Mouse (Mus musculus): Measurements from ENCODE around the gene Zfp276.

The Zfp276 gene

DNA sequence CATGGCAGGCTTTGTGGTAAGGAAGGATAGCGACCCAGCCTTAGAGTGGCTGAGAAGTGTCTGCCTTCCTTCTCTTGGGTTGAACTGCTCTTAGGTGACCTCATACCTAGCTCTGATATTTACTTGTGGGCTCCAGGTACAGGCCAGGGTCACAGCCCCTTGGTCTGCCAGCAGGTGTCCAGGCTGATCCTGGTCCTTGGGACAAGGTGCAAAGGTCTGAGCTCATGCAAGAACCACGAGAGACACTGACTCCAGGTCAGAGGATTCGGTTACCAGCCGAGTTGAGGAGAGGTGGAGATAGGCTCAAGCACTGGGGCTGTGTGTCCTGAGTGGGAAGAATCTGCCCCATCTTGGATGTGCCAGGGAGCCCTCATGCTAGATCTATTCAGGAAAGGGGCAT, 9.6 kb upstream of the Zfp276 start:
- 95% methylated on average over 4 of the region's 4 CpGs for WGBS

DNA sequence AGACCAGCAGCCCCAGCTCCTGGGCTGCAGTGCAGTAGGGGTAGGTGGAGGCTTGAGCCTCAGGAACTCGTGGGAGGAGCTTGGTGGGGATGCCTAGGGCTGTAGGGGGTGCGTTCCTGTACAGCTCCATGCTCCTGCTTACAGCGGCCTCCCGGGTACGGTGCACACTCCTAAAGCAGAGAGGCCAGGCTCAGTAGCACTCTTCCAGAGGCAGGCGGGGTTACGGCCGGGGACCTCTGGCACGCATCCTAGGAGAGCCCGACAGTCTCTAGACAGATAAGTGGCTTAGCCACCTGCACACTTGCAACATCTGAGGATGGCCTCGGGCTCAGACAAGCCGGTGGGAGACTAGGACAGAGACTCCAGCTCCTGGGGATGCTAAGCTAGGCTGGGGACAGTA, 8.5 kb upstream of the Zfp276 start:
- 82% methylated on average over 12 of the region's 12 CpGs for WGBS

DNA sequence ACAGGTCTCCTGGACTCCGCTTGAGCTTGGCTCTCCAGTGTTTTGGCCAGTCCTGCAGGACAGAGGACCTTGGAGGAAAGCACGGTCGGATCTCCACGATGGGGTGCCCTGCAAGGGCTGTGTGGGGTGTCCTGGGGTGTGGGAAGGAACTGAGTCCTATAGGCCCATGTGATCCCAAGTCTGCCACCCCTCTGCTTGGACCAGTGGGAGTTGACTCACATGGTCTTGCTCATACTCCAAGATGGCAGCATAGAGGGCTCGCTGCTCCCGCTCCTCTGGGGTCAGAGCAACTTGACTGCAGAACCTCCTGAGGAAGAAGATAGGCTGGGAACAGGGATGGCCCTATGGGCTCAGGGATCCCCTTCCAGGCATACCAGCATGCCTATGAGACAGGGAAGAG, 6.2 kb upstream of the Zfp276 start:
- 95% methylated on average over 6 of the region's 6 CpGs for WGBS

DNA sequence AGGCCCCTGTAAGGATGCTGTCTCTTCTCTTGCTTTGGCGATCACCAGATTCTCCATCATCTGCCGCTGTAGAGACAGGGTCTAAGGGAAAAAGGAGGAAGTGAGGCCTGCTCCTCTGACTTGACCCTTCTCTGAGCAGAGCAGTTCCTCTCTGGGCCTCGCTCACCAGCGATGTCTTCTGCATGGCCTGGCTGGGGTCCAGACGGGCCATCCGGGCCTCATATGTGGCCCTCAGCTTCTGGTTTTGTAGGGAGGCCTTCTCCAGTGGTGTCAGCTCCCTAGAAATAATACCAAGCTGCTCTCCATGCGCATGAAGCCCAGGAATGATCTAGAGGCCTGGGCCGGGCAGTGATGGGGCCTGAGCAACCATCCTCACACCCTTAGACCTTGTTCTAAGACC, 5.4 kb upstream of the Zfp276 start:
- 88% methylated on average over 8 of the region's 8 CpGs for WGBS

DNA sequence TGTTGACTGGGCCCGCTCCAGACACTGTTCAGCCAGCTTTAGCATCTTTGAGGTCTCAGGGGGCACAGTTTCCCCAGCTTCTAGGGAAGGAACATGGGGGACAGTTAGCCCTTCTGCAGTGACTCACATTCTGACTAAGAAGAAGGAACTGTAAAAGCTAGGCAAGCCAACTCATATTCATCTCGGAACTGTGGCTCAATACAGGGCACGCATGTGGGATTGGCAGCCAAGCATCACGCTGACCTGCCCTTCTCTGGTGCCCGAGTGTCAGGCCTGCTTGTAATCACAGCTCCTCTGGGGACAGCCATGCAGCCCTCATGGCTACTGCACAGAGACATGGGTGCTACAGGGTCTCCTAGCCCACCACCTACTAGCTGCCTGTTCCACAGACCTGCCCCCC, 3.1 kb upstream of the Zfp276 start:
- 86% methylated on average over 5 of the region's 5 CpGs for WGBS

DNA sequence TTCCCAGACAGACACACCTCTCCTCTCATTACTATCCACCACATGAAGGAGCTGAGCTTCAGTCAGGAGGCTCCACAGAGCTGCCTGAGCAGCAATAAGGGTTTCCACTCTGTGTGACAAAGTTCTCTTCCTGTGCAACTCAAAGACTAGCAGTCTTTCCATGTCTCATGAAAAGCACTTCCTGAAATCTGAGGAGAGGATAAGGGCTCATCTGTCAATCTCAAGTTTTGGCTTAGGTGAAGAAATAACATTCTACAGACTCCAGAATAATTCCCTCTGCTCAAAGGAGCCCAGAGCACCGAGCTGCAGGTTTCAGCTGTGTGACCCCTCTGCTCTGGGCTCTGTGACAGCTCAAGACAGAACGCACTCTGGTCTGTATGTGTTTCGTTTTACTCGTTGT, 1.1 kb upstream of the Zfp276 start:
- 27% methylated on average over 4 of the region's 4 CpGs for WGBS

DNA sequence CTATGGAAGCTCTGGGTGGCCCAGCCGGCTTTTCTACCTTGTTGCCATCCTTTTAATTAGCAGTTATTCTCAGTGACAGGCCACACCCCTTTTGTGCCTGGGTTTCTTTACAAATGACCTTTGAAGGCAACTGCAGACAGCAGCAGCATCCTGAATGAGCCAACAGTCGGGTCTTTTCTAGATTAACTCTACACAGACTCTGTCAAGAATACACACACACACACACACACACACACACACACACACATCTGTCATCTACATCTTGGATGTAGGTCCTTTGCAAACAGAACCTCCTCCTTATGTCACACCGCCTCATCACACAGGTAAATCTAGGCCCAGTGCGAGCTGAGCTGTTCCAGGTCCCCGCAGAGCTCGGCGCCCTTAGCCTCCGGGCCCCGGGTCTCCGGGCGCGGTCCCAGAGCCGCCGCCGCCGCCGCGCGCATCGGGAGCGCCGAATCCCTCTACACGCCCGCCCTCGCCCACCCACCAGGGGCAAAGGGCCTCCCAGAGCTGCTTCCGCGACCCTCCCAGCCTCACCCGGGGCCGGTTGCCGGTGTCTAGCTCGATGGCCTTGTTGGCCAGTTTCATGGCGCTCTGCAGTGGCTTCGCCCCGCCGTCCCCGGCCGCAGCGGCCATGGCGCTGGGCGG, 420 bp upstream of the Zfp276 start:
- WGBS, result under 1% methylated on average over 40 of the region's 40 CpGs

DNA sequence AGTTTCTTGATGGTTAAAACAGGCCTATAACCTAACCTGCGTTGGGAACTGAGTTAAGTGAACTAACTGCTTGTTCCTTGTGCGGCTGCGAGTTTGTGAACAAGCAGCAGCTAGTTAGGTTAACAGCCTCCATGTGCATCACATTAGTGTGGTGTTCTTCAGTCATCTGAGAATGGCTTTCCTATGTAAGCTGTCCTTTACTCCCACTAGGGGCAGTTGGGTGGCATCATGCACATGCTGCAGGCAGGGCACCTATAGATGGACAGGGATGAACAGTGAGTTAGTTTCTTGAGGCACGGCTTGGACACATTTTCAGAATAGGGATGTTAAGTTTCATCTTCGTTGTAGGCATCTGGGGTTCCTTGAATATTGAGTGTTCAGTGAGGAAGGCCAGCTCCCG, 1.2 kb downstream of the Zfp276 start:
- WGBS, result 52% methylated on average over 6 of the region's 6 CpGs

DNA sequence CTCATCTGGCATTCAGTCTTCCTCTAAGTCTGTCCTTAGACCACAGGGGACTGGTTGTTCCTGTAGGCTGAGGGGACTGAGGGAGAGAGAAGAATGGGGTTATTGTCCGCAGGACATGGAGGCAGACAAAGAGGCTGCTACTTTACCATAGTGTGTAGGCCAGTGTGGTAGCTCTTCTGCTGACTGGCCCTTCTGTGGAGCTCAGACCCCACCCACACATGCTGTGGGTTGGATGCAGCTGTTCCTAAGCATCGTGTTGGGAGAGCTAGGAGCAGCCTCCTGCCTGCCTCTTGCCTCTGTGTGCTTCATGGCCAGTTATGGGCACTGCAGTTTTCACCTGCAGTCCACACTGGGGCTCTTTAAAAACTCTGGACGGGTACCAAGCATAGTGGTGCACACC, 3.1 kb downstream of the Zfp276 start:
- WGBS, result 46% methylated on average over 3 of the region's 3 CpGs

DNA sequence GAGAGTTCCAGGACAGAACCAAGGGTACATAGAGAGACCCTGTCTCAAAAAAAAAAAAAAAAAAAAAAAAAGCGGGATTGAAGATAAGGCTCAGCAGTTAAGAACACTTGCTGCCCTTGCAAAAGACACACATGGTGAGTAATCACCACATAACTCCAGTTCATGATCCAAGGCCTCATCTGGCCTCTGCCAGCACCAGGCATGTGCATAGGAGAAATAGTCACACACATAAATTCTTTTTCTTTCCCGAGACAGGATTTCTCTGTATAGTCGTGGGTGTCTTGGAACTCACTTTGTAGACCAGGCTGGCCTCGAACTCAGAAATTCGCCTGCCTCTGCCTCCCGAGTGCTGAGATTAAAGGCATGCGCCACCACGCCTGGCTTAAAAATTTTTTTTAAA, 3.6 kb downstream of the Zfp276 start:
- 83% methylated on average over 7 of the region's 8 CpGs for WGBS

DNA sequence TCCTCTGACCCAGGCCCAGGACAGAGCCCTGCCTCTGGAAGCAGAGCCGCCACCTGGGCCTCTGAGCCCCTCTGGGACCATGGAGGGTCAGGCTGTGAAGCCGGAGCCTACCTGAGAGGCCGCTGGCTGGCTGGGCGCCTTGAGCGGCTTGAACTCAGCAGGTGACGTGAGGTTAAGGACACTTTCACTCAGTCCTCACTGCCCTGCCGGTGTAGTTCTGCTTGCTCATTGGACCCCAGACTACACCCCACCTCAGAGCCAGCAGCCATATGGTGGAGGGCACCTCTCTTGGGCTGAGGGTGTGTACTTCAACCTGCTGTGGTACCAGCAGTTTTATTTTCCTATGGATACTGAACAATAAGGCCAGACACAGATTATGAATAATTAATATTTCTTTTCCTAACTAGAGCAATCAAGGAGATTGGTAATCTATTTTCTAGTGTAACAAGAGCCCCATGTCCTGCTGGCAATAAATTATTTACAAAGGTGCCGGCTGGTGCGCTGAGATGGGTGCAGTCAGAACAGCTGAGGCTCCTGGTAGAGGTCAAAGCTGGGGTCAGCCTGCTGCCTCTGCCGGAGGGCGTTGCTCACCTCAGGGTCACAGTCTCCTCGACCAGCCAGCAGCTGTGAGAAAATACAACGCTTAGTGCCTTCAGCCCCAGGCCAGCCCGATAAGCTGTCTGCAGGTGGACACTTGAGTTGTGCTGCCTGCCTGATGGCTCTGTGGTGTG, 14.1 kb downstream of the Zfp276 start:
- WGBS, result 90% methylated on average over 14 of the region's 14 CpGs

DNA sequence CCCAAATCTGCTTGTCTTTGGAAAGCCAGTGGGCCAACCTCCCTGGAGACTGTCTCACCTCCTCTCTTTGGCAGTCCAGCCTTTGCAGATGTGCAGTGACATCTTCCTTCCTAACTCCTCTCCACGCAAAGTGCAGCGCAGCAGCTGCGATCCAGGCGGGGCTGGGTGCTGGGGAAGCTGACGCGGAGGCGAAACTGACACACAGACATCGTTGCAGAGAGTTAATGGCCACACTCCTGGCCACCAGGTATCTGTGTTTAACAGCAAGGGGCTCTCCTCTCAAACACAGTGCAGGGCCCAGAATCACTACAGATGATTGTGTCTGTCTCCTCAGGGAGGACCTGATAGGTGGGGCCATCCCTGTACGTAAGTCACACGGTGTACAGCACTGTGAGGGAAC, 17.2 kb downstream of the Zfp276 start:
- 80% methylated on average over 10 of the region's 10 CpGs for WGBS

DNA sequence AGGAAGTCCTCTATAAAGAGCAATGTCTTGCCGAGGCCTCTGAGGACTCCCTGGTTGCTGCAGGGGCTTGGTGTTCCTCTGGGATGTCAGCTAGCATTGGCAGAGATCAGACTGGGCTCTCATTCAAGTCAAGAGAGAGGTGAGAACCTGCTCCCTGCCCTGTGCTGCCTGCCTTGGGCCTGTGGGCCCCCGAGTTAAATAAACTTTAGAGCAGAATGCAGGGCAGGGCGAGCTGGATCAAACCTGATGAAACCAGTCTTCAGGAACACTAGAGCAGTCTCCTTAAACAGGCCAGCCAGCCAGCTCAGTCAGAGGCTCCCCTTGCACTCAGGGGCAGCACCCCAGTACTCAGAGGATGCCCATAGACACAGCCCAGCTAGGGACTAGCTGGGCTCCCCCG, 17.9 kb downstream of the Zfp276 start:
- 78% methylated on average over 4 of the region's 4 CpGs for WGBS

DNA sequence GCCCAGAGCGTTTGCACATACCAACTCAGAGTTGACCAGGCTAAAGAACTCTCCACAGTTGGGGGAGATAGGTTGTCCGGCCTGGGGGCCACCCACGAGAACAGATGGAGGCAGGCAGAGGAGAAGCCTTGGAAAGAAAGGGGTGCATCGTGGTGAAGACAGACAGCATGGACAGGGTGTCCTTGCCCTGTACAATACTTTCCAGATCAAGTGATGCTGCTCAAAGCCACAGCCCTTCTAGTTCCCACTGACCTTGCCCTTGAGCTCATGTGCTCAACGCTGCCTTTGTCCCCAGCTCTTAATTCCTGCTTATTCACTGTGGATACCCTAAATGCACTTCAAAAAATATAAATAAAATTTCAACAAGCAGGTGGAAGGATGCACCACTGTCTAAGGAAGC, 20.5 kb downstream of the Zfp276 start:
- 97% methylated on average over 5 of the region's 5 CpGs for WGBS

DNA sequence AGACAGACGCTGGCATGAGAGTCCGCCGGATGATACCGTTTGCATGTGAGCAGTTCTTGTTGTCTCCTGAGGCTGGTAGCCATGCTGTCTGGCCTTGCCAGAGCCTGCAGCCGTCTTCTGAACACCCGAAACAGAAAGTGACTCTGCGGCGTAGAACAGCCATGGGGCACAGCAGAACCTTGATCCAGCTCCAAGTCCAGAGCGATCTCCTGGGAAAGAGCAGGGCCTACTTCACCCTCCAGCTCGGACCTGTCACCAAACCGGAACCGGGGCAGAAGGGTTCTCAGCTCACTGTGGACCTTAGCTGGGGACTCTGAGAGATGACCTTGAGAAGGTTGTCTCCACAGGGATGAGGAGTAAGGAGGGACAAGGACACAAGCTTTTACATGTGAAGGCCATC, 21.1 kb downstream of the Zfp276 start:
- 95% methylated on average over 12 of the region's 12 CpGs for WGBS

DNA sequence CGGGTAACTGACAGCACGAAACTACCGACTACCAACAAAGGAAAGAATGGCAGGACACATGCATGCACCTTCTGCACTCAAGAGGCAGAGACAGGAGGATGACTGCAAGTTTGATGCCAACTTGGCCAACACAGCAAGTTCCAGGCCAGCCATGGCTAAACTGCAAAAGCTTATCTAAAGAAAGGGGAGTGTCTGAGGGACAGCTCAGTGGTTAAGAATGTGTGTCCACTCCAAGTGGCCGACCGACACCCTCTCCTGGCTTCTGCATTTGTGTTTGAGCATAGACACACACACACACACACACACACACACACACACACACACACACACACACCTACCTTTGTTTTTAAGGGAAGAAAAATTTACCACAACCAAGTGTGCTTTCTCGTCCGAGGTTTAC, 24.4 kb downstream of the Zfp276 start:
- 82% methylated on average over 7 of the region's 7 CpGs for WGBS

DNA sequence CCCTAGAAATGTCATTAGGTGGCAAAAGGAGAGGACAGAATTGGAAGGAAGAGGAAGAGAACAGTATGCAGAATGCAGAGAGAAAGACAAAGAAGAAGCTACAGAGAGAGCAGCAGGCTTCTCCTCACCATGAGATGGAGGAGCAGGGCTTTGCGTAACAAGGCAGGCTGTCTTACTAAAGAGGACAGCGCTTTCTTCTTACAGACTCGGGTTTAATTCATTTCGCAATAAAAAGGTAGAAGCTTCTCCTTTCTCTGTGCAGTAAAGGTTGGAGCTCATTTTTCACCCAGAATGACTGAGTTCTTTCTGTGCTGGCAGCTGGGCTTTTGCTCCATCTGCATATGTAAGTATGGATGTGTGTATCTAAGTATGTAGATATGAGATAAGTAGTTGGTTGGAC, 25.8 kb downstream of the Zfp276 start:
- 79% methylated on average over 4 of the region's 4 CpGs for WGBS

DNA sequence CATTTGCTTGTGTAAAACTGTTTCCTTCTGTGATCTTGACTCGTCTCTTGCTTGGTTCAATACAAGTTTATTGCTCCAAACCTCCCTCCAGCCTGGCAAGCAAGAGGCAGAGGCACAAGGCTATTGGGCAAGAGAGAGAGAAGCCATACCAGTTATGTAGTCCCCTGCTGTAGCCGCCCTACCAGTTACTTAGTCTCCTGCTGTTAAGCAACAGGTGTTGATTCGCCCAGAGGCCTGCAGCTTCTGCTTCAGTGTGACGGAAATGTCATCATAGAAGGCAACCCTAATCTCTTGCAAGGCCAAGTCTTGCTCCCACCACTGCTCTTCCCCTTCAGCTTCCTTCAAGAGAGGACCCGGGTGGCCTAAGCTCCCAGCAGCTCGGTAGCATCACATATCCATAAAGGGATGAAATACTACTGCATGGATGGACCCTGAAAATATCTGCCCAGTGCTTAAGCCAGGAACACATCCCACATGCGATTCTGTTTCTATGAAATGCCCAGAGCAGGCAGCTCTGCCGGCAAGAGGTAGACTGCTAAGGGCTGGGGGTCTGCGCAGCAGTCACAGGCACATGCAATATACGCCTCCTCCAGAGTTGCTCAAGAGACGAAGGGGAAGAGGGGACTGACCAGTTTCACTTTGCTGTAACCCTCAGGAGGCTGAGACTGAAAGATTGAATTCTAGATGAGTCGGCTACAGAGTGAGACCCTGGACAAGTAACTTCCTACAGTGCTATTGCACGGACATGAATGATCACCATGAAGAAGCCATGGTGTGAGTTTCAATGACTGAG, 26.5 kb downstream of the Zfp276 start:
- 91% methylated on average over 13 of the region's 13 CpGs for WGBS

DNA sequence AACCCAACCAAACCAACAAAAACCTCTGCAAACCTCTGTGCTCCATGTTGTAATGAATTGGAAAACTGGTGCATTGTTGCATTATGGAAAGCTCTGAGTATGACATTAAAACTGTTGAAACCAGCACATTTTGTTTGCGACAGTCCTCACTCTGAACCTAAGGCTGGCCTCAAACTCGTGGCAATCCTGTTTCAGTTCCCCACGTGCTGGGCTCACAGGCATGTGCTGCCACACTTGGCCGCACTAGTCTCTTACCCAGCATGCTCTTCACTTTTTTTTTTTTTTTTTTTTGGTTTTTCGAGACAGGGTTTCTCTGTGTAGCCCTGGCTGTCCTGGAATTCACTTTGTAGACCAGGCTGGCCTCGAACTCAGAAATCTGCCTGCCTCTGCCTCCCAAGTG, 29.0 kb downstream of the Zfp276 start:
- 85% methylated on average over 6 of the region's 6 CpGs for WGBS

DNA sequence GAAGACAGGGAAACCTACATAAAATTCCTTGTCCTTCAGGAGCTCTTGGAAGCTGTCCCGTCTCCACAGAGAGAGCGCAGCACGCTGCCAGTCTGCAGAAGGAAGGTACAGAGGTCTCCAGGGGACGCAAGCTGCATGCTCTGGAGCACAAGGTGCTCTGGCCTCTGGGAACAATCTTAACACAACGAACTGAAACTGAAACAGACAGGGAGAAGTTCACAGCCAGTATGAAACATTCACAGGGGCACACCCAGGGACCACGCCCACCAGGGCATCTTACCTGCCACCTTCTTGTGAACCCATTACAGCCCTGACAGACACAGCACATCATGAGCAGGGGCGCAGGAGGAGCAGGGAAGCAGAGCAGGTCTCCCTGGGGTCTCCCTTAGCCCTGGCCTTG, 30.0 kb downstream of the Zfp276 start:
- WGBS, result 86% methylated on average over 7 of the region's 7 CpGs

DNA sequence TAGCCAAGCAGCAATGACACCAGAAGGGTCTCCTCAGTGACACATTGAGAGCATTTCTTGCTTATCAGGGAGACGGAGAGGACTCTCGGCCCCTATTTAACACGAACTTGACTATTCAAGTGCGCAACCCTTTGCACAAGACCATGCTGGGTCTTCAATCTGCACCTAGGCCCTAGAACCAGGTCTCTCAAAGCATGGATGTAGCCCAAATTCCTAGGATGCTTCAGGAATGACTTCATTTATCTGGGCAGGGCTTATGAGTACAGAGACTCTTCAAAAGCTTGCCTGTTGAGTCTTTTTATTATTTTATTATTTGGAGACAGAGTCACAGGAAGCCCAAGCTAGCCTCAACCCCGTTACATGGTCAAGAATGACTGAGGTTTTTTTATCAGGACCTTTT, 30.5 kb downstream of the Zfp276 start:
- 94% methylated on average over 5 of the region's 5 CpGs for WGBS

DNA sequence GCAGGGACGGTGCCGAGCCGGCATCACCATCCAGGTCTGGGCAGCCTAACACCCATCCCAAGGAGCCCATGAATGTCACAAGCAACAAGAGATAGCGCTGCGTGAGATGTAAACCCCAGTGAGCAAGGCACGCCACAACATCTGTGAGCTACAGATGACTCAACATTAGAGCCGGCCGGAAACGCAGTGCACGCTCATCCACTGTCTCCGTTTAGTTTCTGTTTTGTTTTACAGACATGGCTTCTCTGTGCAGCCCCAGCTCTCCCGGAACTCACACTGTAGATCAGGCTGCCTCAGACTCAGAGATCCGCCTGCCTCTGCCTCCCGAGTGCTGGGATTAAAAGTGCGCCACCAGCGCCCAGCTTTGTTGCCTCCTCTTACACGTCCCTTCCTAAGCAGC, 33.4 kb downstream of the Zfp276 start:
- 94% methylated on average over 17 of the region's 17 CpGs for WGBS

DNA sequence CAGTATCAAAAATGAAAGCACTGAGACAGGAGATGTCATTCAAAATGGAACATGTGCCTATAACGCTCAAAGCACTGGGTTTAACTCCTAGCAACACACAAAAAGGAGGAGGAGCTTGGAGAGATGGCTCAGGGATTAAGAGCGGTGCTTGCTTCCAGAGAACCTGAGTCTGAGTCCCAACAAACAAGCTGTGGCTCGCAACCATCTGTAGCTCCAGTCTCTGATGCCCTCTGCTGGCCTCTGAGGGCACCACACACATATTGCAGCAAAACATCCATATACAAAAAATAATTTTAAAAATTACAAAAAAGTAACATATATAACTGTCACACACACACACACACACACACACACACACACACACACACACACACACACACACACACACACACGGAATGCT, 36.2 kb downstream of the Zfp276 start:
- WGBS, result 62% methylated on average over 4 of the region's 4 CpGs
